Mouse (Mus musculus): ENCODE data around the gene Asprv1.

The Asprv1 gene

DNA sequence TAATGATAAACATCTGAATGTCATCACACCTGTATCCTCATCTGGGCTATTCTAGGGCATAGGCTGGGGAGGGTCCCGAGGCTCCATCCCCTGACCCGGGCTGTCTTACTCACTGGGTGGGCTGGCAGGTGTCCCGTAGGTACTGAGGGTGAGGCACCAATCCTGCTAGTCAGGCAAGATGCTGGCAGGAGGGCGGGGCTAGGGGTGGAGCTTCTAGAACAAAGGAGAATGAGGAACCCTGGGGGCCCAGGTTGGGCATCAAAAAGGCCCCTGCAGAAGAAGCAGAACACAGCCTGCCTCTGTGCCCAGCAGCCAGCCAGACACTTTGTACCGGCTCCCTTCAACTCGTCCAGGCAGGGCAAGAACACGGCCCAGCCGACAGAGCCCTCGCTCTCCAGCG is at the start of gene Asprv1:
Asprv1 (plus strand) TSS at position 219 of the 400 bp plus-strand sequence.
- in situ Hi-C loops (cut with MboI; ENCODE audit: unreplicated experiment in 2 of 2), result no loop called here

DNA sequence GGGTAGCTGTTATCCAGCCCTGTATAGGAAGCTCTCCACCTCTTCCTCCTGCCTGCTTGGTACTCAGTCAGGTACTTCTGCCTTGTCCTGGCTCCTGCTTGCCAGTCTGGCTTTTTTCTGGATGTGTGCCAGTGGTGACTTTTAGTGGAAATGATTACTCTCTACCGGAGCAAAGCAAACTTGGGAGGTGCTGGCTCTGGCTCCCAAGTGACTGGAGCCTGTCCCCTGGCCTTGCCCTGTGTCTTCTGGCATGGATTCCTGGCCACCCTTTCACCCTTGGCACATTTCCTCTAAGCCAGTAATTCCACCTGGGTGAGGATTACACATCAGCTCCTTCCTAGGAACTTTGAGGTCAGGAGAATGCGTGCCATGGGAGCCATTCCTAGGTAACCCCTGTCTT is 49.6 kb upstream of the Asprv1 start:
- in situ Hi-C loops (cut with MboI; ENCODE audit: unreplicated experiment in 2 of 2), result no loop called here

DNA sequence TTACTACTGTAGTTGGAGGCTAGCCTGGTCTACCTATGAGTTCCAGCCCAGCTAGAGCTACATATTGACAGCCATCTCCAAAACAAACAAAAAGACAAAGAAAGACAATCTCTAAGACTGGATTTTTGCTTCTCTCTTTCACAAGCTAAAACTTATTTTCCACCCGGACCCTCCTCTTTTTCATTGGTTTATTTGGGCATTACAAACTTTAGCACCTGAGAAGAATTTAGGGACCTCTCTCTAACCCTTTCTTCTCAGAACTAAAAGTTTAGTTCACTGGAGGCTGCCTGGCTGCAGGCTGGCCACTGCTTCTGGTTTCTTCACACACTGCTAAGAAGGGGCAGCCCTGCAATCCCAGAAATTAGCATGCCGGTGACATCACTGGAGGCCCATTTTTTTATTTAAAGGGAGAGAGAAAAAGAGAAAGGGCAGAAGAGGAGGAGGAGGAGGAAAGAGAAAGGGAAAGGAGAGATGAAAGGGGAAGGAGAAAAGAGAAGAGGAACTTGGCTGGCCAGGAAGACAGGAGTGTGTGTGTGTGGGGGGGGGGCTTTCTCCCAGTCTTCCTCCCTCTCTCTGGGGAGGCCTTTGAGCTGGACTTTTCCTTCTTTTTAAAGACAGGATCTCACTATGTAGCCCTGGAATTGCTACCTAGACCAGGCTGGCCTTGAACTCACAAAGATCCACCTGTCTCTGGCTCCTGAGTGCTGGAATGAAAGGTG is 48.7 kb upstream of the Asprv1 start:
- in situ Hi-C loops (cut with MboI; ENCODE audit: unreplicated experiment in 2 of 2), result no loop called here

DNA sequence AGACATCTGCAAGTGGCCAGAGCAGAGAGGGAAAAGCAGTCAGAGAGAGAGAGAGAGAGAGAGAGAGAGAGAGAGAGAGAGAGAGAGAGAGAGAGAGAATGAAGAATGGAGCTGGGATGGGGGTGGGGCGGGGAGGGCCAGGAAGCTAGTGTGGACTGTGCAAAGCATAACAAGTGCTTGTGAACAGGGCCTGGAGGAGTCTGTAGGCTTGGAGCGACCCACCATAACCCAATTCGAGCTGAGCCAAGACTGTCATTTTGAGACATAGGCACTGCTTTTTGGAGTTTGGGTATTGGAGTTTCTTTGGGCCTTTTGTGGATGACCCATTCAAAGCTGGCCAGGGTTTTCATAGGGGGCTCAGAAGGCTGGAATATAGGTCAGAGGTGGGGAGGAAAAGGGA is 48.0 kb upstream of the Asprv1 start:
- in situ Hi-C loops (cut with MboI; ENCODE audit: unreplicated experiment in 2 of 2), result no loop called here

DNA sequence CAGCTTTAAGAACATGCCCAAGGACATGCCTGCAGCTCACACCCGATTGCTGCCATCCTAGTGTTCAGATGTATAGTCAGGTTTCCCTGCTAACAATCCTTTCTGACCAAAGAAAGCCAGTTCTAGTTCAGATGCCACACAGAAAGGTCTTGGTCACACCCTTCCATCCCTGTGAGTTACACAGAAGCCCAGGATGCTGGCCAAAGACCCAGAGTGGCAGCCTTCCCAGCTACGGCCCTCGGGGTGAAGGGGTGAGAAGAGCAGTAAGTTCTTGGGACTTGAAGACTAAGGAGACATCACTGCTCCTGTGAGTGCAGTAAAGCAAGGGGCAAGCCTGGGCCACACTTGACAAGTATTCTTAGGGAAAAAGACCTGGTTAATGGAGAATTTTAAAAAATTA is 44.8 kb upstream of the Asprv1 start:
- in situ Hi-C loops (cut with MboI; ENCODE audit: unreplicated experiment in 2 of 2), result no loop called here

DNA sequence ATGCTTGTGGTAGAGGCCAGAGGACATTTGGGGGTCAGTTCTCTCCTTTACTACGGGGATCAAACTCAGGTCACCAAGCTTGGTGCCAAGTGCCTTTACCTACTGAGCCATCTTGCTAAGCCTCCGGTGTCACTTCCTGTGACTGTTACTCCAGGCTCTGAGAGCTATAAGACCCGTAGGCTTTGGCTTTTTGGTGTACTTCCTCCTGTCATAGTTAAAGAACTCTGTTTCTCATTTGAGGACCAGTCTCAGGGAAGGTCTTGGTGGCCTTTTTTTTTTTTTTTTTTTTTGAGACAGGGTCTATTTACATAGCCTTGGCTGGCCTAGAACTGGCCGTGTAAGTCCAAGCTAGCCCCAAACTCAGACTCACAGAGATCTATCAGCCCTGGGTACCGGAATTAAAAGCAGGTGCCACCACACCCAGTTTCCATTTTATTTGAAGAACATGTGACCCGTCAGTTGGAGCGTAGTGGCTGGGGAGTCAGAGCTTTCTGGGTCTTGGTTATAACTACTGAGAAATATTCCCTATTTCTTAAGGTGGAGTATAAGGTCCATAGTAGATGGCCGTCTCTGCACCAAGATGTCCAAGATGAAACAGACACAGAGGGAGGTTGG is 44.3 kb upstream of the Asprv1 start:
- in situ Hi-C loops (cut with MboI; ENCODE audit: unreplicated experiment in 2 of 2), result no loop called here

DNA sequence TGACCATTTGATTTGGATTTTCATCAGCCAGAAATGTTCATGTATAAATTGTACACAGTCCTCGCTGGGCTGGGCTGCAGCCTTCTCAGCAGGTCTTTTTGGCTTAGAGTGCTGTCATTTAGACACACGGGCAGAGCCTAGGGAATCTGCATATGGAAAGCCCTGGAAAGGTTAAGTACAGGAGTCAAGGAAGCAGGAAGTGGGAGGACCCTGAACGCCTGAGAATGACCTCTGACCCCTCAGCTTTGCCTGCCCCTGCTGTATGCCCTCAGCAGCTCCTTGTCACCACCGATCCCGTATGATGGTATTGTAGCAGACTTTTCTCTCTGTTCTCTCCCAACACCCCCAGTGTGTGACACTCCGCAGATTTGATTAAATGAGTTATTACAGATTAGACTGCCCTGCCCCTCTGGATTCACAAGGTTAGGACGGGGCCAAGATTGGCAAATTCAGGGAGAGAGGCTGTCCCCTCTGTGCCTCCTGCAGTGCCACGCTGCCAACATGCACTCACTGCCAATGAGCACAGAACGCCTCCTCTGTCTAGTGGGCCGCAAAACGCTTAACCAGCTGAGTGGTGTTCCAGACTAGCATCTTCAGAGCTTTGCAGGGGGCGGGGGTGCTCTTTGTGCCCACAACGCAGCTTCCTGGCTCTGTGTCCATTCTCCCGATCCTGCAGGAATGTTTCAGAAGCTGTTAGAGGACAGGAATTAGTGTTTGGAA is 43.5 kb upstream of the Asprv1 start:
- in situ Hi-C loops (cut with MboI; ENCODE audit: unreplicated experiment in 2 of 2), result no loop called here

DNA sequence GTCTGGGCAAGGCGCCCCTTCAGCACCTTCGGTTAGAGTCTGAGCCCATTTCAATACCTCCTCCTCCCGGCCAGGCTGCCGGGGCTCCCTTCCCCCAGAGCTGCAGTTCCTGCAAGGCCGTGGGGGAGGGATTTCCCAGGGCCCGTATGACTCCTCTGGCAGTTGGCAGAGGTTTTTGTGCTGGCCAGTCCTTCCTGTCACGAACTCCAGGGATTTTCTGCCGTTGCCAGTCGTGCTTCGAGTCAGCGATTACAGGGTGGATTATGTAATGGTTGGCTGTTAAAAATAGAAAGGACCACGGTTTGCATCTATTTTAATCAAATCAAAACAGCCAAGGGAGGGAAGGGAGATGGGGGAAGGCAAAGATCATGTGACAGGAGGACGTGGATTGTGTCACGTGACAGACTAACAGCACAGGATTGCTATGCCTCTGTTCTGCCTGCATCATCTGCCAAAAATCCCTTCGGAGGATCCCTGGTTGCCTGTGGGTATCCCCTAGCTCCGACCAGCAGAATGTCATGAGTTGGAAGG is 42.8 kb upstream of the Asprv1 start:
- in situ Hi-C loops (cut with MboI; ENCODE audit: unreplicated experiment in 2 of 2), result no loop called here

DNA sequence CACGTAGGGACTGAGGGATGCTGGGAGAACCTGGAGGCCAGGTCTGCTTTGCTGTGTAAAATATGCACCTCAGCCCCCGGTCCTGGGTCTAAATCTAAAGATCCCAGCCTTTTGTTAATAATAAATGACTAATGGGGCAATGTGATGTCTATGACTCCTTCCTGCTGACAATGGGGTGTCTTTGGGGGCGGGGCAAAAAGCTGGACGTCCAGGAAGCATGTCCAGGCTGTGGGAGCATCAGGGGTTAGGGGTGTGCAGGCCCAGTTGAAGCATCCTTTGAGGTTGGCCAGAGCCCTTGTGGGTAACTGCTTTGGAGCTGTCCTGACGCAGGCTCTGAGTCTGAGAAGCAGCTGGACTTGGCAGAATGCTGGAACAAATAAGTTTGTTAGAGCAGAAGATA is 41.9 kb upstream of the Asprv1 start:
- in situ Hi-C loops (cut with MboI; ENCODE audit: unreplicated experiment in 2 of 2), result no loop called here

DNA sequence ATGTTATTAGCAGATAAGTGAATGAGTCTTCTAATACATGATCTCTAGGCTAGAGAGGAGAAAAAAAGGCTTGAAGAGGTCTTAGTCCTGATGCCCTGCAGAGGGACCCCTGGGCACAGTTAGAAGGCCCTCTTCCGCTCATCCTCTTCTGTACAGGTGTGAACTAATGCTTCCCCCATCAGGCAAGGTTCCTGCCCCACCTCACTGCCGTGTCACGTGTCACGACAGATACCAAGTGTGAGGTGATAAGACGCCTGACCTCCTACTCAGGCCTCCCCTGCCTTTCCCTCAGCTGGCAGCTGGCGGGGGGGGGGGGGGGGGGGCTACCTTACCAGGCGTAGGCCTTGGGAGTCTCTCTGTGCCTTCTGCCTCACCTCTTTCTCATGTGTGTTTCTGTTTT is 39.5 kb upstream of the Asprv1 start:
- in situ Hi-C loops (cut with MboI; ENCODE audit: unreplicated experiment in 2 of 2), result no loop called here

DNA sequence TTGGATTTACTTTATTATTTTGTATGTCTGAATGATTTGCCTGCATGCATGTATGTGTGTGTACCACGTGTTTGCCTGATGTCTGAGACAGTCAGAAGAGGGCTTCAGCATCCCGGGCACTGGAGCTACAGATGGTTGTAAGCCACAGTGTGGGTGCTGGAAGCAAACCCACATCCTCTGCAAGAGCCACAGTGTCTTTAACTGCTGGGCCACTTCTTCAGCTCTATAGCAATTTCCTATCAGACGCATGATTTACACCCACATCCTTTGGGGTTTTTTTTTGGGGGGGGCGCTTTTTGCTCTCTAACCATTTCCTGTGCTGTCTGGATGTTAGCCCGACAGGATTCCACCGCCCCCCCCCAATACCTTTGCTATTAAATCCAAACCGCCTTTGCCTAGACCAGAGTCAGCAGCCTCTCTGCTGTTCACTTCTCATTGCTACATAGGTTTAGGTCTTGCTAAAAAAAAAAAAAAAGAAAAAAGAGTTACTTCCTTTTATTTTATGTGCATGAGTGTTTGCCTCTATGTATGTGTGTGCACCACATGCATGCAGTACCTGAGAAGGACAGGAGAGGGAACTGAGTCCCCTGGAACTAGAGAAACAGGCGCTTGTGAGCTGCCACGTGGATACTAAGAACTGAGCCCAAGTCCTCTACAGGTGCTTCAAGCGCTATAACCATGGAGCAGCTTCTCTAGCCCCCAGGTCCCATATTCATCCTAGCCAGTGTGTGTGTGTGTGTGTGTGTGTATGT is 34.6 kb upstream of the Asprv1 start:
- in situ Hi-C loops (cut with MboI; ENCODE audit: unreplicated experiment in 2 of 2), result no loop called here

DNA sequence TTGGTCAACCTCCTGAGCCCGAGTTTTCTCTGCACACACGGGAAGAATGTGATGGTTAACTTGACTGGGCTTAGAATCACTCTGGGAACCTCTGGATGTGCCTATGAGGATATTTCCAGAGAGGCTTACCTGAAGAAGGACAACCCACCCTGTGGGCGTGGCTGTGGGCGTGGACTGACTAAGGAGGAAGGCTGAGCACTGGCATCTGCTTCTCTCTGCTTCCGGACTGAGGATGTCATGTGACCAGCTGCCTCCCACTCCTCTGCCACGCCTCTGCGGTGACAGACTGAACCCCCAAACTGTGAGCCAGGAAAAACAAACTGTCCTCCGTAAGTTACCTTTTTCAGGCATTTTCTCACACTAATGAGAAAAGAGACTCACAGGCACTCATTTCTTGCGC is 33.3 kb upstream of the Asprv1 start:
- in situ Hi-C loops (cut with MboI; ENCODE audit: unreplicated experiment in 2 of 2), result no loop called here

DNA sequence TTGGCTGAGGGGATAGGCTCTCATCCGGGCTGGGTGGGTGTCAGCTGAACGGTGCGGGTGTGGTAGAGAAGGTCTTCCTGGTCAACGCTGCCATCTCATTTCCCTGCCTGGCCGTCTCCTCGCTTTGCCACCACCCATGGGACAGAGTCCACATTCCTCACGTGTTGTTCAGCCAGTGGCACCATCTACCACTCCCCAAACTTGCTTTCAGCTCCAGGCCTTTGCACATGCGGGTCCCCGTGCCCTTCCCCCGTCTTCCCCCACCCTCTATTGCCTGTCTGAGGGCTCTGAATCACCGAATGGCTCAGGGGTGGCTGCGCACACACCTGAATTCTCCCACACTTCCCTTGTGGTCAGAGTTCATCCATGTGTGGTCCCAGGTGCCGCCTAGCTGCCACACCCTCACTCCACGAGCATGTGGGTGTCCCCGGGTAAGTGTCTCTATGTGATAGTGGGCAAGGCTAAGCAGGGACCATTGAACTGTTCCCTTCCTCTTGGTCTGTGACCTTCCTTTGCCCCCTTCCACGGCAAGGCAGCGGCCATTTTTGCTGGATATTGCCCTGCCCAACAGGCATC is 32.0 kb upstream of the Asprv1 start:
- in situ Hi-C loops (cut with MboI; ENCODE audit: unreplicated experiment in 2 of 2), result no loop called here

DNA sequence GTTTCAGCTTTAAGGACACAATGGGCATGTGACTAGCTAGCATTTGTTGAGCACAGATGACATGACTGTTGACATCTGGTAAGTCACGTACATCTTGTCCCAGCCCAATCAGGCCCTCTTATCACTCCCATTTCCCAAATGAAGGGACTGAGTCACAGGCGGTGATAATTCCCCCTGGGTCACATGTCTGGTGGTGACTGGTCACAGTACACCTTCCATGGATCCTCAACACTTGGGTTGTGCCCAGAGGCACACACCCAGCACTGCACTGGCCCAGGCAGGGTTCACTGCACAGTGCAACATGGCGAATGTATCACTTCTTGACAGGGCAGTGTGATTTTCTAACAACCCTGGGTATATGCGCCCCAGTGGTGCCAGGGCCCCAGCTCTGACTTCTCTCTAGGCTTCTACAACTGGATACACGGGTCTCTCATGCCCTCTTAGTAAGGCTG is 29.2 kb upstream of the Asprv1 start:
- in situ Hi-C loops (cut with MboI; ENCODE audit: unreplicated experiment in 2 of 2), result no loop called here

DNA sequence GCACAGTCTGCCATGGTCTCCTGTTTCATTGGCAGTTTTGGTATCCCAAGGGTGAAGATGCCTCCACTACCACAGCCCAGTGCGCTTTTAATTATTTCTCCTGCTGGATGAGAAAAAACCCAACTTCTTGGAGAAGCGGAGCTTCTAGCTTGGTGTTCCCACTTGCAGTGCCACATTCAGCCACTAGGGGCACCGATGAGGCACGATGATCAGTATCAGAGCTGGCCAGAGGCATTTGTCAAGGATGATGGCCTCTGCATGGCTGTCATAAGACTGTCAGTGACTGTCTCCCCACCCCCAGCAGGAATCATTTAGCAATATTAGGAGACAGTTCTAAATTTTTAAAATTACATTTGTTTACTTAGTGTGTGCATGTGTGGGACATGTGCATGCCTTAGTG is 28.8 kb upstream of the Asprv1 start:
- in situ Hi-C loops (cut with MboI; ENCODE audit: unreplicated experiment in 2 of 2), result no loop called here

DNA sequence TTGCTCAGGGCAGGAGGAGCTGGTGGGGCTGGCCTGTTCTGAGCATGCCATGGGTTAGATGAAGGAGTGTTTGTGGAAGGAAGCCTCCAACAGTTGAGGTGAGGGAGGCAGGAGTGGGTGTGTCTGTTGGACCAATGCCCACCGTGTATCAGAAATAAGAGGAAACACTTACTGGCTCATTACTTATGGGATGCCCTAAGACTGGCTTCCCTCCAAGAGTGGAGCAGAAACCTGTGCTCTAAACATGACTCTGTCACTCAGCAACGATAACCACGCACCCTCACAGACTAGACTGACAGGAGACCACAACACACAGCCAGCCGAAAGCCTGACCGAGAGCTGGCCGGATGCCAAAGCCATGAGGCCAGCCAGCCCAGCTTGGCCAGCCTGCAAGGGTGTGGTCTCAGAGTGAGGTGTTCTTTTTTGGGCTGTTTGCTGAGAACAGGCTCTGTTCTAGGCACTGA is 28.0 kb upstream of the Asprv1 start:
- in situ Hi-C loops (cut with MboI; ENCODE audit: unreplicated experiment in 2 of 2), result loop anchor here in 1 of 2 experiments (10.0 kb wide), 1 partner anchor 55 kb away; no protein-coding TSS in a partner anchor

DNA sequence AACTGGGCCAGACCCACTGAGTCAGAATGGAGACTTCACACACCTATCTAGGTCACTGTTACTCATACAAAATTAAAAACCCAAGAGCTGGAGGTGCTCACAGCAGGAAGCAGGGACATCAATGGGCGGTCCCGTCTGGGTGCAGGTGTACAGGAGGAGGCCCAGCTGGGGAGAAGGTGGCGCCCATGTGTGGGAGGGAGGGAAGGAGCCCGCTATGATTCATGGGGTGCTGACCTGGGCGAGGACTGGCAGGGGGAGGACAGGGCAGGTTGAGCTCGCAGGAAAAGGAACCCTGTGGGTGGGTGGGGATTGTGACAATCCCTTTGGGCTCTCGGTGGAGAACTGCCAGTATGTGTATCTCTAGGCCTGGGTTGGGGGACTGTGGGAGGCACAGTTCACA is 22.7 kb upstream of the Asprv1 start:
- in situ Hi-C loops (cut with MboI; ENCODE audit: unreplicated experiment in 2 of 2), result loop anchor here in 1 of 2 experiments (10.0 kb wide), 1 partner anchor 50 kb away; no protein-coding TSS in a partner anchor

DNA sequence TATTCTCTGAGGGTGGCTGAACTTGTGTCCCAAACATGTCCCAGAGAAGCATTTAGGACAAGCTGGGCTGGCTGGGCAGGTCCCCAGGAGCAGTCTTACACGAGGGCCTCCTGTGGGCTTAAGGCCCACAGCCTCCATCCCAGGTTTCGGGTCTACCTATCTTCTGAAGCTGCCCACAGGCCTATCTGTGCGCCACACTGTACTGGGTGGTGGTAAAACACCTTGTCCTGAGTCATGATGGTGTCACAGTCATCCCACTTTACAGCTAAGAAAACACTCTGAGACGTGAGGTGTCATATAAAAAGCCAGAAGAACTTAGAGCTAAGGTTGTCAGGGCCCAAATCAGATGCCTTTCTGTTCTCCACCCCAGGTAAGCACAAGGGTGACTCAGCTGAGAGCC is 21.7 kb upstream of the Asprv1 start:
- in situ Hi-C loops (cut with MboI; ENCODE audit: unreplicated experiment in 2 of 2), result loop anchor here in 1 of 2 experiments (10.0 kb wide), 1 partner anchor 49 kb away; no protein-coding TSS in a partner anchor

DNA sequence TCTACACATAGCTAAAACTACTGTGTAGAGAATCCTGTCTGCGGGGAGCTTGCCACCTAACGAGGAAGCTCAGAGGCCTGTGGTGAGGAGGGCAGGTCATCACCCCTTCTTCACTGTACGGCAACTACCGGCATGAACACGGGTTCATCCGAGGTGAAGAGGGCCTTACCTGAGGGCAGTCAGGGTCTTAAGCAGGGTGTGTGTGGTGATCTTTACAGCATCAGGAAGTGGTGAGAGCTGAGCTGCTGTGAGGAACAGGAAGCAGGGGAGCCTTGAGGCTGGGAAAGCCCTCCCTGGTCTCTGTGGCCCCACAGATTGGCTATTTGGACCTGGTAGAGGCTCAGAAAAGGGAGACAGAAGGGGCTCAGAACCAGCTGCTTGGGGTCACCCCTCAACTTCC is 20.5 kb upstream of the Asprv1 start:
- in situ Hi-C loops (cut with MboI; ENCODE audit: unreplicated experiment in 2 of 2), result loop anchor here in 1 of 2 experiments (10.0 kb wide), 1 partner anchor 47 kb away; no protein-coding TSS in a partner anchor

DNA sequence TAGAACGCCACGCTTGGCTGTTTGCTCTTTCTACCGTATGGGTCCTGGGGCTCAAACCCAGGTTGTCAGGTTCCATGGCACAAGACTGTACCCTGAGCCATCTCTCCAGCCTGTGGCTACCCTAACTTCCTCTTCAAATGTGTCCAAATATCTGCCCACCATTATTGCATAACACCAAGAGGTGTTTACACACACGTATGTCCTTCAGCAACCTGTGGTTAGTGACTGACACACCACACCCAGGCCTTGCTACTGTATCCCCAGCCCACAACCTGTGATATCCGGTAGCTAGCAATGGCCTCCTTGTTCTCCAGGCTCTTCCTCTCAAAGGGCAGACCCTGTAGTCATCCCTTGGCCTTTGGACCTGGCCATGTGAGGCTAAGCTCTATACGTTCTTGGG is 18.7 kb upstream of the Asprv1 start:
- in situ Hi-C loops (cut with MboI; ENCODE audit: unreplicated experiment in 2 of 2), result loop anchor here in 1 of 2 experiments (10.0 kb wide), 1 partner anchor 46 kb away; no protein-coding TSS in a partner anchor

All from v-Abl transformed pro-B cells (cell line).